Mouse (Mus musculus): ENCODE results near the gene Nprl2.

GRCm38 (mm10) chr9:107590773-107591060 is 48.7 kb downstream of the Nprl2 start:
- TF ChIP-seq CTCF (IDR thresholded peaks at IDR 0.05; ENCODE audit: borderline replicate concordance, insufficient read depth, low read depth, low read length) (no peak), POLR2A (IDR thresholded peaks at IDR 0.05; ENCODE audit: borderline replicate concordance, insufficient read depth, low read length) (no peak)

All from cerebellum, adult 2 months (tissue).